Mouse (Mus musculus) kidney, postnatal 0 days (tissue): Measurements from ENCODE around the gene Tepsin. TPM values are rescaled to one million over a fixed set of nuclear protein-coding genes. Genes with fewer than 3 reads are reported as not detected.

Source experiments
- ATAC-seq: fragments of 200-750 bp; cut with Nextera tagmentation; replicated peaks from 2 replicates; pipeline ENCODE4 v1.8.0; 2017; ENCODE audit warnings: low read depth, moderate number of reproducible peaks, moderate TSS enrichment, moderate library complexity; ENCODE audit not compliant: low FRiP score
- DNase-seq: peaks from one replicate; pipeline ENCODE4 v3.0.0-alpha.2; 2016; ENCODE audit warnings: low spot score
- H3K27ac ChIP-seq: fragments of 300-500 bp; sonication (generic); 2 replicates; pipeline ENCODE4 v1.5.1; 2014; ENCODE audit warnings: mild to moderate bottlenecking
- H3K27me3 ChIP-seq: fragments of 300-500 bp; sonication (generic); 2 replicates; pipeline ENCODE4 v1.6.1; 2014; ENCODE audit warnings: low read length, mixed read lengths; ENCODE audit not compliant: insufficient read depth
- H3K36me3 ChIP-seq: fragments of 300-500 bp; sonication (generic); 2 replicates; pipeline ENCODE4 v1.6.1; 2014; ENCODE audit warnings: low read length, mixed read lengths; ENCODE audit not compliant: insufficient read depth
- H3K4me1 ChIP-seq: fragments of 300-500 bp; sonication (generic); replicated peaks from 2 replicates; pipeline ENCODE4 v1.6.1; 2014; ENCODE audit warnings: antibody characterized with exemption, low read length, mixed read lengths; ENCODE audit not compliant: insufficient read depth
- H3K4me2 ChIP-seq: fragments of 300-500 bp; sonication (generic); 2 replicates; pipeline ENCODE4 v1.6.1; 2014; ENCODE audit warnings: mild to moderate bottlenecking, low read length, moderate library complexity, mixed read lengths
- H3K4me3 ChIP-seq: fragments of 300-500 bp; sonication (generic); replicated peaks from 2 replicates; pipeline ENCODE4 v1.5.1; 2014; ENCODE audit warnings: low read depth, low read length
- H3K9ac ChIP-seq: fragments of 300-500 bp; sonication (generic); 2 replicates; pipeline ENCODE4 v1.6.1; 2014; ENCODE audit warnings: low read depth, low read length
- H3K9me3 ChIP-seq: fragments of 300-500 bp; sonication (generic); replicated peaks from 2 replicates; pipeline ENCODE4 v1.6.1; 2016; ENCODE audit warnings: low read length, inconsistent platforms, mixed read lengths
- CTCF ChIP-seq: IDR thresholded peaks from 2 replicates; pipeline ENCODE4 v1.5.1; 2016; ENCODE audit warnings: antibody characterized with exemption, low read depth, mild to moderate bottlenecking, moderate library complexity
- WGBS: fragments of 180-500 bp; shearing (Covaris S2); extraction: QIAGEN DNeasy Blood & Tissue Kit; methylation state at CpG from one replicate; pipeline ENCODE4 v1.1.7; 2014; 5-methylcytosine and 5-hydroxymethylcytosine counted together
- polyA plus RNA-seq: library from polyadenylated mRNA; unstranded; fragments of >200 nt; fragmentation: Nextera tagmentation; extraction: Ambion mirVana; gene quantifications from 2 replicates; pipeline ENCODE4 v1.2.1, GENCODE M21; 2015

Gene Tepsin
- polyA plus RNA-seq, 1 experiment from 2014 or later = 10.8 TPM

DNA sequence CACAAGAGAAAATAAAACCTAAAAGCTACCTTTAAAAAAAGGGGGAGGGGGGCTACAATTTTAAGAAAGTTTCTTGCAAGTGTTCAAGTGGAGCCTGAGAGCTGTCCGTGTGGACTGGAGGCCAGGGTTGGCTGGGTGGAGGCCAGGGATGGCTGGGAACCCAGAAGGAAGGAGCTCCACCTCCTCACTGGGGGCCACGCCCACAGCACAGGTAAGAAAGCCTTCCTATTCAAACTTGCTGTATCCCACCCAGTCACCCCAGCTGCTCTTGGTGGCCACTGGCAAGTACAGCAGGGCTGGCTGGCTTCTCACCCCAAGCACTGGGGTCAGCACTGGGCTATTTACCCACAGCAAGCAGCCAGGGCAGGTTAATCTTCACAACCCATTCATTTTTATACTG, 8.5 kb upstream of the Tepsin start:
- 67% methylated on average over 2 of the region's 2 CpGs for WGBS
- Histone ChIP-seq H3K4me3 (no peak overlapping the region), H3K27me3 (no peaks in the 10 kb centered on the region), H3K9me3 (no peaks in the 10 kb centered on the region), H3K9ac (no peak overlapping the region), H3K4me1 (peaks cover 3% of the 10 kb centered on the region; the same call in 1 of the 2 replicates), H3K27ac (no peak overlapping the region), H3K4me2 (no peak overlapping the region), H3K36me3 (peaks cover 27% of the 10 kb centered on the region)
- no peak for ATAC-seq
- no peak for TF ChIP-seq CTCF
- DNase-seq = no peak

DNA sequence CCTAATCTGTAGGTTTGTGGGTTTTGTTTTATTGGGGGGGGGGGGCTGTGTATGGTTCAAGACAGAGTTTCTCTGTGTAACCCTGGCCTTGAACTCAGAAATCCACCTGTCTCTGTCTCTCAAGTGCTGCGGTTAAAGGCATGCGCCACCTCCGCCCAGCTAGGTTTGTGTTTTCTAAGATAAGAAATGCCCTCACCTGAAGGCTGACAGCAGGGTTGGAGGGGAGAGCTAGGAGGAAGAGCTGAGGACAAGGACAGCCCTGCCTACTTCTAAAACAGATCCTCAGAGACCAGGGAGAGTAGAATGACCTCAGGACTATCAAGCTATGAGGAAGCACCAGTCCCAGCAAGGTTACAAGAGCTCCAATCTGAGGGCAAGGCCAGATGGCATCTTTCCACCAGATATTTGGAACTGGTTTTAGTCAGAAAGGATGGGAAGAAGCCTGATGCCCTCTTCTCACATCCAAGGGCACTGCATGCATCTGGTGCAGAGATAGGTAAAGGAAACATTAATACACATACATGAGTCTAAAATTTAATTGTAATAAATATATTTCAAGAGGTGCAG, 5.0 kb upstream of the Tepsin start:
- no peak overlapping the region for H3K27ac ChIP-seq
- DNase-seq (no peak), ATAC-seq (no peak)
- H3K4me1 ChIP-seq = peaks cover 10% of the 10 kb centered on the region; the same call in 1 of the 2 replicates
- 87% methylated on average over 3 of the region's 3 CpGs for WGBS
- no peak overlapping the region for H3K4me2 ChIP-seq
- no peaks in the 10 kb centered on the region for H3K27me3 ChIP-seq
- no peaks in the 10 kb centered on the region for H3K9me3 ChIP-seq
- H3K9ac ChIP-seq = no peak overlapping the region
- no peak for TF ChIP-seq CTCF
- H3K4me3 ChIP-seq = no peak overlapping the region
- peaks cover 24% of the 10 kb centered on the region for H3K36me3 ChIP-seq

DNA sequence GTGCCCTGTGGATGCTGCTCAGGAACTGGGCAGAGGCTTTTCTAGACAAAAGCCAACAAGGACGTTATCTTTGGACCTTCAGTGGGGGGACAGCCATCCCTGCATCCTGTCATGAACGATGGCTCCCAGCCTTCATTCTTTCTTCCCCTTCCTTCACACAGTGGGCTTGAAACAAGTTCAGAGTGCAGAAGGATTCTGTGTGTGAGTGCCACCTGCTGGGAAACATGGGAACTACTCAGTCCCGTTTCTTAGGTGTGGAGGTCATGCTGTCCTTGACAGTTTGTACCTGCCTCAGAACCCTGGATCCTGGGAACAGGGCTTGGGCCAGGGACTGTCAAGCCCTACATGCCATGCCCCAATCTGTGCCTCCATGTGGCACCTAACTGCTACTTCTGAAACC, 2.5 kb upstream of the Tepsin start:
- no peak for ATAC-seq
- Histone ChIP-seq H3K27ac (0 out of 2 replicates have a peak overlapping the region, but pooled peaks have one; percentile 38), H3K36me3 (peaks cover 19% of the 10 kb centered on the region), H3K9me3 (no peaks in the 10 kb centered on the region), H3K27me3 (no peaks in the 10 kb centered on the region), H3K4me3 (no peak overlapping the region), H3K4me1 (peaks cover 21% of the 10 kb centered on the region), H3K4me2 (no peak overlapping the region), H3K9ac (no peak overlapping the region)
- DNase-seq = peak; percentile 75
- peak; percentile 92 for TF ChIP-seq CTCF
- WGBS = 1% methylated on average over 3 of the region's 3 CpGs

DNA sequence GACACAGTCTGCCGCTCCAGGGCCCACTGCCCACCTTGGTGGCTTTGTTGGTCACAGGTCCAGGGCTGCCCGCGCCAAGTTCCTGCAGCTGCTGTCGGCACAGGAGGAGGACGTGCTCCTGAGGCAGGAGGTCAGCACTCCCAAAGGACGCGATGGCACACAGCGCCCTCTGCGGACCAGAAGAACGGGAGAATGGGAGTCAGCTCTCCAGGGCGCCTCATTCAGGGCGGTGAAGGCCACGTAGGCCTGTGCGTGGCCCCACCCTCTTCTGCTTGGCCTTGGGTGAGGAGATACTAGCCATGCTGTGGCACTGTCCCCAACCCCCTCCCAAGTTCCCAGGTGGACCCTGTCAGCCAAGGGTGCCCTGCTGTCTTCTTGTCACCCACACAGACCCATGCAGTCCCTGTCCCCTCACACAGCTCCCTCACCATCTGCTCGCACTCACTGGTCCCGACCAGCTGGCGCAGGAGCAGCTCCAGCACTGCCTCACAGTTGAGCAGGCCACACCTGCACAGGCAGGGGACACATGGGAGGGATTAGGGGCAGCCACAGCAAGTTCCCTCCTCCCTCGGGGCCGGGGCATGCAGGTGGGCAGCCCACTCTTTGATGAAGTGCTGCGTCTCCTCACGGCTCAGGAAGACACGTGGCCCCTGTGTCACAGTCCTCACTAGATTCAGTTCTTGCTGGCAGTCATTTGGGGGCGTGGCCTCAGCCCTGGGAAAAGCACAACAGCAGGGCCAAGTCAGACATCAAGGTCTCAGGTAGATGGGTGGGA, 5.5 kb downstream of the Tepsin start:
- H3K4me1 ChIP-seq = peaks cover 7% of the 10 kb centered on the region
- H3K9me3 ChIP-seq = no peaks in the 10 kb centered on the region
- DNase-seq (no peak), ATAC-seq (no peak)
- H3K27ac ChIP-seq = no peak overlapping the region
- H3K4me2 ChIP-seq = no peak overlapping the region
- TF ChIP-seq CTCF = peak; percentile 24; the same call in 1 of the 2 replicates
- no peak overlapping the region for H3K4me3 ChIP-seq
- 77% methylated on average over 23 of the region's 23 CpGs for WGBS
- no peak overlapping the region for H3K9ac ChIP-seq
- H3K36me3 ChIP-seq = peaks cover 45% of the 10 kb centered on the region
- H3K27me3 ChIP-seq = no peaks in the 10 kb centered on the region

DNA sequence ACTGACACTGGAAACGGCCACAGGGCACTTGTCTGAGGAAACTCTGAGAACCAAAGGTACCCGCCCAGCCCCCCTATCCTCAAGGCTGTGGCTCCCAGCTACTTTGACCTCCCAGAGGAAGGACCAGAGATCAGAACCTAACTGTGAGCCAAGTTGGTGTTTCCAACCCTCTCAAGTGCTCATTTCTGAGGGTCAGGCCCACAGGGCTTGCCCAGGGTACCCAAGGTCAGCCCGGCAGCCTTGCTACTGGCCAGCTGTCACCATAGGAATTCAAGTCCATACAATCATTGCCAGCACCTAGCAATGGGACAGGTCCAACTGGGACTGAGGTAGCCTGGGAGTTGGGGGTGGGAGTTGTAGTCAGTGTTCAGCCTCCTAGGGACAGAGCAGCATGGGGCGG, 7.9 kb downstream of the Tepsin start:
- H3K27ac ChIP-seq = no peak overlapping the region
- peaks cover 43% of the 10 kb centered on the region for H3K36me3 ChIP-seq
- DNase-seq (no peak), ATAC-seq (no peak)
- H3K9ac ChIP-seq = no peak overlapping the region
- 88% methylated on average over 4 of the region's 4 CpGs for WGBS
- no peaks in the 10 kb centered on the region for H3K27me3 ChIP-seq
- TF ChIP-seq CTCF = no peak
- H3K4me1 ChIP-seq = 0 out of 2 replicates have a peak, but pooled peaks cover 5% of the 10 kb centered on the region
- H3K4me2 ChIP-seq = no peak overlapping the region
- no peaks in the 10 kb centered on the region for H3K9me3 ChIP-seq
- H3K4me3 ChIP-seq = no peak overlapping the region

DNA sequence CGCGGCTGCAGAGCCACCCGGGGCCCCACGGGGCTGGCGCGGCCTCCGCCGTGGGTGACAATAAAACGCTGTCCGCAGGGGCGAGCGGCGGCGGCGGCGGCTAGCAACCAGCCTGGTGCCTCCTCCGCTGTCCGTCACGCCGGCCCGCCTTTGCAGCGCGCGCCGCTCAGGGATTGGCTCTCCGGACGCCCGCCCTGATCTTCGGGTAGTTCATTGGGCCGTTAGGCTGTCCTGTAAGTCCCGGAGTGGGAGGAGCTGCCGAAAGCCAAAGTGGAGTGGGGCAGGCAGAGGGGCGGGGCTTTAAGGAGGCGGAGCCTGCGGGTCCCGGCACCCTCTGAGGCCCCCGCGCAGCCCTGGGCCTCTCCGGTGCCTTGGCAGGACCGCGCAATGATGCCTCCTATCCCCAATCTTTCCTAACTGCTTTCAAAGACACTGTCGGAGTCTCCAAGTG, 11.8 kb downstream of the Tepsin start, which contains the start of gene Cep131:
Gene Cep131, minus strand, starts transcription at position 126 of the 451 bp plus-strand sequence.
- 0% methylated on average over 41 of the region's 42 CpGs for WGBS
- Histone ChIP-seq H3K27ac (no peak within 1 kb of the TSS), H3K9ac (peak within 1 kb of the TSS; percentile 70), H3K4me3 (peak within 1 kb of the TSS; percentile 70), H3K9me3 (no peaks in the 10 kb centered on the region), H3K36me3 (peaks cover 19% of the 10 kb centered on the region; the same call in 1 of the 2 replicates), H3K27me3 (no peaks in the 10 kb centered on the region), H3K4me2 (peak within 1 kb of the TSS; percentile 71), H3K4me1 (0 out of 2 replicates have a peak, but pooled peaks cover 7% of the 10 kb centered on the region)
- TF ChIP-seq CTCF = no peak
- DNase-seq (peak; percentile 99), ATAC-seq (peak; percentile 99)
